In the genomic region with DNA sequence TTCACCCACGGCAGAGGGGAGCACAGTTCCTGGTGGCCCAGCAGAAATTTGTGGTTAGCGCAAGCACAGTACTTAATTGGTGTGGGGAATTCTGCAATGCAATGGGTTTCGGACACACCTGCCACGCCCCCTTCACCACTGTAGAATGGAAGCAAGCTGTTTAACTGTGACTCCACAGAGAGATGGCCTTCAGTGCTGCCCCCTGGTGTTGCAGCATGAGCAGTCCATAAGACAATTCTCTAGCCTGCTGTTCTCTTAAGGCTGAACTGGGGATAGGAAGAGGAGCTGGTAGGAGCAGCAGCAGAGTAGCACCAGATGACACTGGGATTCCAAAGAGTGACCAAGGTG, we compare ENCODE assay signal across 8 mouse cellular contexts.
DNase-seq lines count a peak whose midpoint lies in the region; ATAC-seq lines count a peak whose summit lies in the region.

No protein-coding gene starts in this region.

- H3K36me3 ChIP-seq in hindbrain, embryonic 14.5 days (replicated peaks; ENCODE audit: control insufficient read depth, insufficient read depth) = no peaks in the 10 kb centered on the region

- H3K4me3 ChIP-seq in hindbrain, embryonic 14.5 days (replicated peaks; ENCODE audit: low read length) = peak overlapping the region; percentile 21; the same call in 1 of the 2 replicates

- H3K4me1 ChIP-seq in hindbrain, embryonic 14.5 days (replicated peaks; ENCODE audit: control insufficient read depth, insufficient read depth, low read length) = no peaks in the 10 kb centered on the region

- ATAC-seq in hindbrain, embryonic 14.5 days (ENCODE audit: low FRiP score) = peak; percentile 90
- no peak for ATAC-seq in inflammation-experienced regulatory T-cells, adult 6 months

- H3K4me2 ChIP-seq in hindbrain, embryonic 14.5 days (replicated peaks) = peak overlapping the region; percentile 49

- H3K9me3 ChIP-seq in hindbrain, embryonic 14.5 days (ENCODE audit: control insufficient read depth, low read length) = no peaks in the 10 kb centered on the region

- no peaks in the 10 kb centered on the region for H3K27me3 ChIP-seq in hindbrain, embryonic 14.5 days (ENCODE audit: control insufficient read depth, insufficient read depth, low read length)

- H3K9ac ChIP-seq in hindbrain, embryonic 14.5 days = peak overlapping the region; percentile 12; the same call in 1 of the 2 replicates

- WGBS in hindbrain, embryonic 14.5 days = 39% methylated on average over 4 of the region's 4 CpGs

- peak overlapping the region; percentile 66 for H3K27ac ChIP-seq in hindbrain, embryonic 14.5 days

- DNase-seq in adrenal gland, adult (ENCODE audit: inconsistent age in 2 of 2, low spot score in 1 of 2) = peak; percentile 67 to 86
- DNase-seq in cerebellum, postnatal 10 days = peak; percentile 96
- peak; percentile 61 to 81 for DNase-seq in frontal cortex, postnatal 10 days (ENCODE audit: low spot score in 2 of 2)
- peak; percentile 86 for DNase-seq in hindbrain, embryonic 14.5 days (ENCODE audit: low spot score)
- DNase-seq in layer of hippocampus, postnatal 36 days = peak; percentile 55 to 57
- peak; percentile 83 for DNase-seq in lung, postnatal 36 days
- DNase-seq in right cerebral cortex, postnatal 25 days = peak; percentile 73
